Mouse (Mus musculus) embryonic facial prominence, embryonic 14.5 days (tissue): ENCODE results near the gene Snap25. TPM values are rescaled to one million over a fixed set of nuclear protein-coding genes. Genes with fewer than 3 reads are reported as not detected.
A peak's percentile ranks its signal among the peaks of the same experiment; 100 is the strongest.

Source experiments
- ATAC-seq: fragments of 200-750 bp; cut with Nextera tagmentation; 2 replicates; pipeline ENCODE4 v1.8.0; 2017; ENCODE audit warnings: low read depth, moderate number of reproducible peaks, moderate TSS enrichment
- DNase-seq: peaks from one replicate; pipeline ENCODE4 v3.0.0-alpha.2; 2015; ENCODE audit warnings: low spot score
- H3K27ac ChIP-seq: fragments of 300-500 bp; sonication (generic); replicated peaks from 2 replicates; pipeline ENCODE4 v1.5.1; 2014; ENCODE audit warnings: low read depth, mild to moderate bottlenecking, low read length, moderate library complexity
- H3K27me3 ChIP-seq: fragments of 300-500 bp; sonication (generic); replicated peaks from 2 replicates; pipeline ENCODE4 v1.6.1; 2014; ENCODE audit warnings: low read length; ENCODE audit not compliant: control insufficient read depth, insufficient read depth
- H3K36me3 ChIP-seq: fragments of 300-500 bp; sonication (generic); 2 replicates; pipeline ENCODE4 v1.6.1; 2014; ENCODE audit warnings: low read length, mixed read lengths; ENCODE audit not compliant: control insufficient read depth, insufficient read depth
- H3K4me1 ChIP-seq: fragments of 300-500 bp; sonication (generic); 2 replicates; pipeline ENCODE4 v1.6.1; 2014; ENCODE audit warnings: antibody characterized with exemption, low read length; ENCODE audit not compliant: control insufficient read depth, insufficient read depth
- H3K4me2 ChIP-seq: fragments of 300-500 bp; sonication (generic); 2 replicates; pipeline ENCODE4 v1.6.1; 2014; ENCODE audit warnings: low read depth, mild to moderate bottlenecking, low read length, moderate library complexity, mixed read lengths
- H3K4me3 ChIP-seq: fragments of 300-500 bp; sonication (generic); 2 replicates; pipeline ENCODE4 v1.5.1; 2014; ENCODE audit warnings: low read depth, mild to moderate bottlenecking, low read length
- H3K9ac ChIP-seq: fragments of 300-500 bp; sonication (generic); 2 replicates; pipeline ENCODE4 v1.6.1; 2014; ENCODE audit warnings: low read depth, mild to moderate bottlenecking, low read length, moderate library complexity, mixed read lengths
- H3K9me3 ChIP-seq: fragments of 300-500 bp; sonication (generic); 2 replicates; pipeline ENCODE4 v1.6.1; 2016; ENCODE audit warnings: low read length; ENCODE audit not compliant: control insufficient read depth
- WGBS: fragments of 180-500 bp; shearing (Covaris S2); extraction: QIAGEN DNeasy Blood & Tissue Kit; methylation state at CpG from one replicate; pipeline ENCODE4 v1.1.7; 2014; 5-methylcytosine and 5-hydroxymethylcytosine counted together
- polyA plus RNA-seq: library from polyadenylated mRNA; unstranded; fragments of >200 nt; fragmentation: Nextera tagmentation; extraction: Ambion mirVana; gene quantifications from 2 replicates; pipeline ENCODE4 v1.2.1, GENCODE M21; 2014

Gene Snap25
- polyA plus RNA-seq, 1 experiment from 2014 or later: 10.4 TPM

- Histone ChIP-seq H3K4me3 (no peak overlapping the region), H3K27ac (no peak overlapping the region), H3K4me1 (no peaks in the 10 kb centered on the region), H3K9ac (no peak overlapping the region), H3K27me3 (no peaks in the 10 kb centered on the region), H3K36me3 (no peaks in the 10 kb centered on the region), H3K9me3 (no peaks in the 10 kb centered on the region), H3K4me2 (no peak overlapping the region)
- DNase-seq (no peak), ATAC-seq (no peak)
- 37% methylated on average over 4 of the region's 4 CpGs for WGBS
Measured at GRCm38 (mm10) chr2:136720235-136720634, 7.0 kb downstream of the Snap25 start.

GRCm38 (mm10) chr2:136738260-136738659, 25.0 kb downstream of the Snap25 start:
- Histone ChIP-seq H3K9me3 (0 out of 2 replicates have a peak, but pooled peaks cover 5% of the 10 kb centered on the region), H3K27ac (no peak overlapping the region), H3K4me1 (no peaks in the 10 kb centered on the region), H3K27me3 (no peaks in the 10 kb centered on the region), H3K4me2 (no peak overlapping the region), H3K36me3 (no peaks in the 10 kb centered on the region), H3K4me3 (no peak overlapping the region), H3K9ac (no peak overlapping the region)
- no peak for ATAC-seq
- no peak for DNase-seq
- WGBS: 69% methylated on average over 2 of the region's 2 CpGs

- no peaks in the 10 kb centered on the region for H3K27me3 ChIP-seq
- DNase-seq (no peak), ATAC-seq (no peak)
- H3K4me3 ChIP-seq: no peak overlapping the region
- H3K4me2 ChIP-seq: no peak overlapping the region
- H3K27ac ChIP-seq: no peak overlapping the region
- no peak overlapping the region for H3K9ac ChIP-seq
- no peaks in the 10 kb centered on the region for H3K4me1 ChIP-seq
- 0 out of 2 replicates have a peak, but pooled peaks cover 5% of the 10 kb centered on the region for H3K9me3 ChIP-seq
- WGBS: 76% methylated on average over 2 of the region's 2 CpGs
- H3K36me3 ChIP-seq: no peaks in the 10 kb centered on the region
Measured at GRCm38 (mm10) chr2:136742230-136742629, 29.0 kb downstream of the Snap25 start.

- DNase-seq (peak; percentile 29), ATAC-seq (no peak)
- no peak overlapping the region for H3K4me3 ChIP-seq
- H3K9me3 ChIP-seq: no peaks in the 10 kb centered on the region
- H3K27me3 ChIP-seq: no peaks in the 10 kb centered on the region
- H3K36me3 ChIP-seq: no peaks in the 10 kb centered on the region
- no peak overlapping the region for H3K9ac ChIP-seq
- H3K27ac ChIP-seq: no peak overlapping the region
- H3K4me1 ChIP-seq: no peaks in the 10 kb centered on the region
- H3K4me2 ChIP-seq: no peak overlapping the region
- WGBS: 77% methylated on average over 2 of the region's 2 CpGs
Measured at GRCm38 (mm10) chr2:136744683-136745326, 31.6 kb downstream of the Snap25 start.

GRCm38 (mm10) chr2:136745327-136745994, 32.2 kb downstream of the Snap25 start:
- ATAC-seq: no peak
- no peak overlapping the region for H3K4me2 ChIP-seq
- no peak for DNase-seq
- no peak overlapping the region for H3K27ac ChIP-seq
- no peaks in the 10 kb centered on the region for H3K27me3 ChIP-seq
- H3K9ac ChIP-seq: no peak overlapping the region
- H3K9me3 ChIP-seq: no peaks in the 10 kb centered on the region
- no peaks in the 10 kb centered on the region for H3K4me1 ChIP-seq
- WGBS: 66% methylated on average over 7 of the region's 7 CpGs
- H3K4me3 ChIP-seq: no peak overlapping the region
- no peaks in the 10 kb centered on the region for H3K36me3 ChIP-seq

GRCm38 (mm10) chr2:136753682-136754081, 40.4 kb downstream of the Snap25 start:
- Histone ChIP-seq H3K27ac (no peak overlapping the region), H3K4me1 (peaks cover 4% of the 10 kb centered on the region; the same call in 1 of the 2 replicates), H3K4me3 (no peak overlapping the region), H3K9ac (no peak overlapping the region), H3K9me3 (no peaks in the 10 kb centered on the region), H3K4me2 (no peak overlapping the region), H3K27me3 (no peaks in the 10 kb centered on the region), H3K36me3 (no peaks in the 10 kb centered on the region)
- ATAC-seq (peak; percentile 62), DNase-seq (peak; percentile 40)
- 36% methylated on average over 3 of the region's 3 CpGs for whole genome bisulfite sequencing

- 85% methylated on average over 5 of the region's 5 CpGs for WGBS
- DNase-seq (no peak), ATAC-seq (no peak)
- H3K4me2 ChIP-seq: no peak overlapping the region
- H3K4me1 ChIP-seq: peaks cover 4% of the 10 kb centered on the region; the same call in 1 of the 2 replicates
- no peak overlapping the region for H3K27ac ChIP-seq
- no peaks in the 10 kb centered on the region for H3K36me3 ChIP-seq
- no peaks in the 10 kb centered on the region for H3K9me3 ChIP-seq
- H3K27me3 ChIP-seq: no peaks in the 10 kb centered on the region
- H3K9ac ChIP-seq: no peak overlapping the region
- H3K4me3 ChIP-seq: no peak overlapping the region
Measured at GRCm38 (mm10) chr2:136758809-136759551, 45.7 kb downstream of the Snap25 start.

GRCm38 (mm10) chr2:136778156-136778555, 64.9 kb downstream of the Snap25 start:
- H3K9me3 ChIP-seq: no peaks in the 10 kb centered on the region
- 52% methylated on average over 2 of the region's 2 CpGs for WGBS
- no peak for ATAC-seq
- H3K27me3 ChIP-seq: no peaks in the 10 kb centered on the region
- H3K4me2 ChIP-seq: no peak overlapping the region
- no peak overlapping the region for H3K9ac ChIP-seq
- H3K36me3 ChIP-seq: no peaks in the 10 kb centered on the region
- no peak overlapping the region for H3K4me3 ChIP-seq
- no peaks in the 10 kb centered on the region for H3K4me1 ChIP-seq
- peak; percentile 79 for DNase-seq
- H3K27ac ChIP-seq: no peak overlapping the region
